Mouse (Mus musculus) embryonic facial prominence, embryonic 13.5 days (tissue): ENCODE results near the gene Duxbl3. TPM values are rescaled to one million over a fixed set of nuclear protein-coding genes. Genes with fewer than 3 reads are reported as not detected.
"Not testable (repeated sequence)": the region's sequence is repeated elsewhere in the genome, so short reads cannot be mapped to it uniquely, and the experiment has no call there.

Experiments
- ATAC-seq: fragments of 200-750 bp; cut with Nextera tagmentation; 2 replicates; pipeline ENCODE4 v1.8.0; 2017; ENCODE audit warnings: low read depth; ENCODE audit not compliant: insufficient number of reproducible peaks, insufficient read depth, low FRiP score, low TSS enrichment
- H3K27ac ChIP-seq: fragments of 300-500 bp; sonication (generic); 2 replicates; pipeline ENCODE4 v1.5.1; 2015; ENCODE audit warnings: moderate library complexity, mild to moderate bottlenecking, inconsistent platforms
- H3K27me3 ChIP-seq: fragments of 300-500 bp; sonication (generic); 2 replicates; pipeline ENCODE4 v1.6.1; 2015; ENCODE audit warnings: mild to moderate bottlenecking, inconsistent platforms
- H3K36me3 ChIP-seq: fragments of 300-500 bp; sonication (generic); 2 replicates; pipeline ENCODE4 v1.6.1; 2015; ENCODE audit warnings: mild to moderate bottlenecking, inconsistent platforms
- H3K4me1 ChIP-seq: fragments of 300-500 bp; sonication (generic); 2 replicates; pipeline ENCODE4 v1.6.1; 2015; ENCODE audit warnings: inconsistent platforms
- H3K4me2 ChIP-seq: fragments of 300-500 bp; sonication (generic); 2 replicates; pipeline ENCODE4 v1.6.1; 2015; ENCODE audit warnings: moderate library complexity, mild to moderate bottlenecking, inconsistent platforms
- H3K4me3 ChIP-seq: fragments of 300-500 bp; sonication (generic); 2 replicates; pipeline ENCODE4 v1.5.1; 2015; ENCODE audit warnings: mild to moderate bottlenecking, inconsistent platforms
- H3K9ac ChIP-seq: fragments of 300-500 bp; sonication (generic); 2 replicates; pipeline ENCODE4 v1.6.1; 2015; ENCODE audit warnings: mild to moderate bottlenecking, inconsistent platforms
- H3K9me3 ChIP-seq: fragments of 300-500 bp; sonication (generic); 2 replicates; pipeline ENCODE4 v1.6.1; 2016; ENCODE audit warnings: inconsistent platforms
- WGBS: fragments of 180-500 bp; shearing (Covaris S2); methylation state at CpG from one replicate; pipeline ENCODE4 v1.1.7; 2015; ENCODE audit warnings: mixed read lengths; 5-methylcytosine and 5-hydroxymethylcytosine counted together
- polyA plus RNA-seq: library from polyadenylated mRNA; unstranded; fragments of >200 nt; fragmentation: Nextera tagmentation; extraction: Ambion mirVana; gene quantifications from 2 replicates; pipeline ENCODE4 v1.2.1, GENCODE M21; 2015

Duxbl3 gene
- polyA plus RNA-seq = 2.9 and 3.8 TPM in 2 replicates

DNA sequence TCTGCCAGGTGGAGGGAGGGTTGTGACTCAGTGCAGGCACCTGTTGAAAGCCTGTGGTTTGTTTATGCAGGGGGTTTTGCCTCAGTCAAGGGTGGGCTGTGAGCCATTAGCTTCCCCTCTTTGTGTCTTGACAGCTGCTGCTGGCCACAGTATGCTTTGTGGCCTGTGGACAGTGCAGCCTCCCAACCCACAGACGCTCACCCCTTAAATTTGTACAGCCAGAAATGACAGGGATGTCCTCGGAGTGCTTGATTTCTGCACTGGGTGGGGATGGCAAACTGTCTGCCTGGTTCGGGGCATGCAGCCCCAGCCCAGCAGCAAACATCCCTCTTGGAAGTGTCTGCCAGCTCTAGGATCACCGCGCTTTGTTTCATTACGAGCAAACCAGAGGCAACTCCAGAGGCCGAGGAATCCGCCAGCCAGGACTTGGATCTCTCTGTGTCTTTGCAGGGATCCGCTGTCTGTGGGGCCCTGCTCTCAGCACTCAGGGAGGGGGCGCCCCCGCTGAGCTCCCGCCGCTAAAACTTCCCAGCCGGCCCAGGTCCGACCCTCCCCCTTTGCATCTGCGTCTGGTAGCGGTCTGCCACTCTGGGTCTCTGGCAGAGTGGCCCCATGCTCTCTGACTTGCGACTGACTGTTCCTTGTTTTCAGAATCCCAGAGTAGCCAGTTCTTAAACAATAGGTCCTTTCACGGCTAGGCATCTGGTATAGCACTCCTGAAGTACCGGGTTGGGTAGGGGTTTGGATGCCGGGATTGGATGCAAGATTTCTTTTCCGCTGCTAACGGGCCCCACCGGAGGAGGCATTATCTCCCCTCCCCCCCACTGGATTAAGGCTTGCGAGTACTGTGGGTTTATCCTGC lies at the start of gene Duxbl3:
Duxbl3 (plus strand) TSS at position 207 of the 862 bp plus-strand sequence.
- H3K4me3 ChIP-seq, H3K4me2 ChIP-seq, H3K4me1 ChIP-seq, H3K9me3 ChIP-seq, H3K27me3 ChIP-seq, H3K9ac ChIP-seq, H3K27ac ChIP-seq, H3K36me3 ChIP-seq: not testable (repeated sequence)
- no CpG with 5 or more reads among the region's 25 CpGs for WGBS
- ATAC-seq = peak; percentile 26; the same call in 1 of the 2 replicates

- H3K9ac ChIP-seq, H3K36me3 ChIP-seq, H3K4me3 ChIP-seq, H3K4me2 ChIP-seq, H3K9me3 ChIP-seq, H3K27me3 ChIP-seq, ATAC-seq, H3K27ac ChIP-seq, H3K4me1 ChIP-seq: not testable (repeated sequence)
- no CpG with 5 or more reads among the region's 5 CpGs for WGBS
These were observed 41.3 kb upstream of the Duxbl3 start for GRCm38 (mm10) chr14:26216233-26217000.

DNA sequence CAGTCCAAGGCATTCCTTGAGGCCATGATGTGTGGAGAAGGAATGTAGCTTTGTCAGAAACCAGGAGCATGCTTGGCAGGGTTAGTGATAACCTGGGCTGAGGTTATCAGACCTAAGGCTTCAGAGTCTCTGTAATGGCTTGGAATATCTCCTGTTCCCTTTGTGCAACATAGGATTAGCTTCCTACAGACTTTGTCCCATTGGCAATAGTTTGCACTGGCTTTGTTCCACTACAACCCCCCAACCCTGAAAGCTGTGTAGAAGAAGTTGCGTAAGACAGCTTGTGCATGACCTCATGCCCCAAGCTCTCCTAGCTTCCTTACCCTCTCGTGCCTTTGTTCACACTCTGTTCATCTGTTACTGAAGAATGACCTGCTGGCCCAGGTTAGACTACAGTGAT lies 20.6 kb upstream of the Duxbl3 start:
- not testable (repeated sequence) for H3K4me2 ChIP-seq, H3K4me1 ChIP-seq, H3K27ac ChIP-seq, ATAC-seq, H3K27me3 ChIP-seq, H3K9ac ChIP-seq, H3K4me3 ChIP-seq, H3K36me3 ChIP-seq, H3K9me3 ChIP-seq
- no CpG with 5 or more reads among the region's 2 CpGs for WGBS

DNA sequence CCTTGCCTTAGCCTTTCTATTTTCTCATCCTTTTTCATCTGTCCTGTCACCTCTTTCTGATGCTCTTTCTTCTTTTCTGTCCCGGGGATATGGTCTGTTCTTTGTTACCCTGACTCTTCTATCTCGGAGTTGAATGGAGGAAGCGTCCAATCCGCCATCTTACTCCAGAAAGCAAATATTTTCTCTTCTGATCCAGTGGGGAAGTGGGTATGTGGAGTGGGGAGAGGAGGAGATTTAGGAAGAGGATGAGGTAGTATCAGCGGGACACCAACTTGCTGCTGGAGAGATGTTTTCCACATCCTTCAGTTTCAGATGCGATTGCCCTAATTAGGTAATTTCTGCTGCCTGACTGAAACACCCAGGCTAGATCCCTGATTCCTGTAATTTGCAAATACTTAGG lies 967 bp downstream of the Duxbl3 start:
- not testable (repeated sequence) for ATAC-seq, H3K27me3 ChIP-seq, H3K9ac ChIP-seq, H3K4me2 ChIP-seq, H3K9me3 ChIP-seq, H3K27ac ChIP-seq, H3K4me1 ChIP-seq, H3K36me3 ChIP-seq, H3K4me3 ChIP-seq
- WGBS = no CpG with 5 or more reads among the region's 6 CpGs

GRCm38 (mm10) chr14:26286737-26287136 lies 29.0 kb downstream of the Duxbl3 start:
- not testable (repeated sequence) for H3K4me3 ChIP-seq, H3K9me3 ChIP-seq, H3K27ac ChIP-seq, H3K27me3 ChIP-seq, H3K9ac ChIP-seq, H3K4me2 ChIP-seq, ATAC-seq, H3K36me3 ChIP-seq, H3K4me1 ChIP-seq
- WGBS = no CpG with 5 or more reads among the region's 2 CpGs

- no peak overlapping the region for H3K9ac ChIP-seq
- 96% methylated on average over 1 of the region's 1 CpGs for WGBS
- no peaks in the 10 kb centered on the region for H3K27me3 ChIP-seq
- H3K4me1 ChIP-seq = no peaks in the 10 kb centered on the region
- no peak overlapping the region for H3K27ac ChIP-seq
- no peak for ATAC-seq
- H3K36me3 ChIP-seq = no peaks in the 10 kb centered on the region
- H3K9me3 ChIP-seq = no peaks in the 10 kb centered on the region
- H3K4me3 ChIP-seq = no peak overlapping the region
- H3K4me2 ChIP-seq = no peak overlapping the region
These were observed 36.1 kb downstream of the Duxbl3 start for GRCm38 (mm10) chr14:26293859-26294258.

DNA sequence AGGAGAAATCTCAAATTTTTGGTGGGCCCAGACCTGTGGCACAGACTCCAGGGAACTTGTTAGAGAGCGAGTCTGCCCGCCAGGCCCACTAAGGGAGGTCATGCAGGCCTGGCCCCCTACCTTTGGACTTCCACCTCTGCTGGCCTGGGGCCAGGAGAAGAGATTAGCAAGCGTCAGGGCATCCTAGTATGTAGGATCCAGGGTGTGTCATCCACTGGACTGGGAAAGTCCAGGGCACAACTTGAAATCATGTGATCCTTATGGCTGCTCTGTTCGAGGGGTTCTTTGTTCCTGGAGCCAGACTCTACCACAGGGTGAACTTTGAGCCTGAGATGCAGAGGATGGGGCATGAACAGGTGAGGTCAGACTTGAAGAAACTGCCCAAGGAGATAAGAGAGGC lies 39.3 kb downstream of the Duxbl3 start:
- 72% methylated on average over 4 of the region's 4 CpGs for WGBS
- Histone ChIP-seq H3K4me3 (no peak overlapping the region), H3K27ac (no peak overlapping the region), H3K27me3 (no peaks in the 10 kb centered on the region), H3K9ac (no peak overlapping the region), H3K9me3 (no peaks in the 10 kb centered on the region), H3K4me1 (no peaks in the 10 kb centered on the region), H3K4me2 (no peak overlapping the region), H3K36me3 (no peaks in the 10 kb centered on the region)
- no peak for ATAC-seq

DNA sequence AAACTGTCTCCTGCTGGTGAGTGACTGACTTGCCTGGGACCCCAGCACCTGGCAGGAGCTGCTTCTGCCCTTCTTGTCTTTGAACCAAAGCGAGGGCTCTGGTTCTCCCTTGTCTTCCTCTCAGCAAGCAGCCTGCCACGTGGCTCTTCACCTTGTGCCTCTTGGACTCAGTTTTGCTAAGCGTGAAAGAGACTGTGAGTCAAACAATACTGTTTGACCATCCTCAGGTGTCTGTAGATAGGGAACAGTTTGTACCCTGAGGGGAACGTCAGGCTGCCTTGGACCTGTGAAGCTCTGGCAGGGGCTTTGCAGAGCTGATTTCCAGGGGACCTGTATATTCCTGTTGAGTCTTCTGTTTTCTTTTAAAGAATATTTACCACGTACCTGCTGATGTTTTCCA lies 39.7 kb downstream of the Duxbl3 start:
- no peak overlapping the region for H3K4me3 ChIP-seq
- H3K9ac ChIP-seq = no peak overlapping the region
- H3K27ac ChIP-seq = no peak overlapping the region
- H3K9me3 ChIP-seq = no peaks in the 10 kb centered on the region
- 72% methylated on average over 5 of the region's 5 CpGs for WGBS
- no peaks in the 10 kb centered on the region for H3K4me1 ChIP-seq
- ATAC-seq = no peak
- no peak overlapping the region for H3K4me2 ChIP-seq
- no peaks in the 10 kb centered on the region for H3K27me3 ChIP-seq
- H3K36me3 ChIP-seq = no peaks in the 10 kb centered on the region

DNA sequence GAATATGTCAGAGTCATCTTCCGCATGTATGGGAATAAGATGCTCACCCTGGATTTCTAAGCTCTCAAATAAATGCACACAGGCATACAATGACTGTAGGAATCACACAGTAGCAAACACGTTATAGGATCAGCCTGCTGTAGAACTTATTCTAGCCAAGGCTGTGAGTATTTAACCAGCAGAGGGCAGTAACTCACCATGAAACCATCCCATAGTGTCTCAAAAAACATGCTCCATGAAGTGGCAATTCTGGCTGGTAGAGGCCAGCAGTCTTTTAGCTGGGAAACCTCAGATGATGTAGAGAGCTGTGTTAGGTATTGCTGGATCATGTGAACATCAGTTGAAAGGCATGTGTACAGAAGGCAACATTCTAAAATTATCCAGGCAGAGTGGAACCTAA lies 45.3 kb downstream of the Duxbl3 start:
- Histone ChIP-seq H3K4me3 (no peak overlapping the region), H3K4me2 (no peak overlapping the region), H3K9ac (no peak overlapping the region), H3K36me3 (no peaks in the 10 kb centered on the region), H3K9me3 (no peaks in the 10 kb centered on the region), H3K27me3 (no peaks in the 10 kb centered on the region), H3K4me1 (no peaks in the 10 kb centered on the region), H3K27ac (no peak overlapping the region)
- 34% methylated on average over 2 of the region's 2 CpGs for WGBS
- no peak for ATAC-seq

GRCm38 (mm10) chr14:26306032-26306431 lies 48.3 kb downstream of the Duxbl3 start:
- no peaks in the 10 kb centered on the region for H3K27me3 ChIP-seq
- ATAC-seq = no peak
- WGBS = 47% methylated on average over 2 of the region's 2 CpGs
- no peaks in the 10 kb centered on the region for H3K9me3 ChIP-seq
- no peak overlapping the region for H3K9ac ChIP-seq
- no peaks in the 10 kb centered on the region for H3K4me1 ChIP-seq
- H3K36me3 ChIP-seq = no peaks in the 10 kb centered on the region
- H3K4me2 ChIP-seq = no peak overlapping the region
- H3K27ac ChIP-seq = no peak overlapping the region
- H3K4me3 ChIP-seq = no peak overlapping the region

DNA sequence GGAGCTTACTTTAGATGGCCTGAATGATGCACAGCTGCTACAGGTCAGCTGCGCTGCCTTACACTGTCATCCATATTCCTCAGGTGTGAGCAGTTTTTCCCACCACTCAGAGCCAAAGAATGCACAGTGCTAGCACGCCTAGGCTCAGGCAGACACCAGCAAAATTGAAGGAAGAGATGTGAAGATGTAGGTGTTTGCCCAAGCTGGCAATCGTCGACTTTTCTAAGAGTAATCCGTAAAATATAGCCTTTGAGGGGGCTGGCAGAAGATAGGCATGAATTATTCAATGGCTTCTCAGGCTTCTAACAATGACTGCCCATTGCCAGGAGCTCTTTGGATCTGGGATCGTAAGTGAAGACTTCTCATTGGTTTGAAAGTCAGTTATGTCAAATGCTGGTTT lies 51.1 kb downstream of the Duxbl3 start:
- no peaks in the 10 kb centered on the region for H3K4me1 ChIP-seq
- H3K9ac ChIP-seq = no peak overlapping the region
- no peak overlapping the region for H3K27ac ChIP-seq
- no peaks in the 10 kb centered on the region for H3K27me3 ChIP-seq
- ATAC-seq = no peak
- H3K9me3 ChIP-seq = no peaks in the 10 kb centered on the region
- H3K4me2 ChIP-seq = no peak overlapping the region
- no peaks in the 10 kb centered on the region for H3K36me3 ChIP-seq
- H3K4me3 ChIP-seq = no peak overlapping the region
- WGBS = 84% methylated on average over 6 of the region's 6 CpGs

- H3K4me2 ChIP-seq = no peak overlapping the region
- no peak overlapping the region for H3K4me3 ChIP-seq
- H3K36me3 ChIP-seq = no peaks in the 10 kb centered on the region
- H3K9me3 ChIP-seq = no peaks in the 10 kb centered on the region
- H3K4me1 ChIP-seq = no peaks in the 10 kb centered on the region
- no peak overlapping the region for H3K9ac ChIP-seq
- H3K27me3 ChIP-seq = no peaks in the 10 kb centered on the region
- H3K27ac ChIP-seq = no peak overlapping the region
- no peak for ATAC-seq
- WGBS = 80% methylated on average over 1 of the region's 1 CpGs
These were observed 51.7 kb downstream of the Duxbl3 start for GRCm38 (mm10) chr14:26309511-26309910.
